Mouse (Mus musculus) frontal cortex, postnatal 25 days (tissue): ENCODE measurements around the gene Ctf2.
"Not testable (repeated sequence)": the region's sequence is repeated elsewhere in the genome, so short reads cannot be mapped to it uniquely, and the experiment has no call there.

ENCODE experiments used
- DNase-seq, 2 experiments: peaks; one replicate each; pipeline ENCODE4 v3.0.0; 2022; ENCODE audit warnings: low spot score in 2 of 2

Ctf2 gene

DNA sequence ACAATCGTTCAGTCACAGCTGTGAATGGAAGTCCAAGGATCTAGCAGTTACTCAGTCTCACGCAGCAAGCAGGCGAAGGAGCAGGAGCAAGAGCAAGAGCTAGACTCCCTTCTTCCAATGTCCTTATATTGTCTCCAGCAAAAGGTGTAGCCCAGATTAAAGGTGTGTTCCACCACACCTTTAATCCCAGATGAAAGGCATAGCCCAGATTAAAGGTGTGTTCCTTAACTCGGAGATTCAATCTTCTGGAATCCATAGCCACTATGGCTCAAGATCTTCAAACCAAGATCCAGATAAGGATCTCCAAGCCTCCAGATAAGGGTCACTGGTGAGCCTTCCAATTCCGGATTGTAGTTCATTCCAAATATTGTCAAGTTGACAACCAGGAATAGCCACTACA is at the start of gene Ctf2:
Gene Ctf2 (minus strand): TSS at position 101 of the 400 bp plus-strand sequence.
- not testable (repeated sequence) for DNase-seq

DNA sequence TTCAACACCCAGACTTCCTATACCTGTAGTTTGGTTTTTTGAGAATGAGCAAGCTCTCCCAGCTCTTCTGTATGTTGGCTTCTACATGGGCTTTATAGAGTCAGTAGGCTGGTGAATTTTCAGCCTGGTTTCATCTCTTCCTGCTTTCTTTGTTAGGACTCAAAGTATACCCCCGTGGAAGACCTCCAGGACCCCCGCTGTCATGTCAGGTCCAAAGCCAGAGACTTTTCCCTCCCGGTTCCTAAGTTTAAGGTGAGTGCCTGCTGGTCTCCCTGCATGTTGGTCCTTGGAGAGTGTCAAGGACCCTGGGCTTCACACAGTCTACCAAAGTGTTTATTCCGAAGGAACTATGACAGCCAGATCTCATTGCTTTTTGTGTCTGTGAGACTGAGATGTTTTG is 46.4 kb upstream of the Ctf2 start:
- no peak for DNase-seq

DNA sequence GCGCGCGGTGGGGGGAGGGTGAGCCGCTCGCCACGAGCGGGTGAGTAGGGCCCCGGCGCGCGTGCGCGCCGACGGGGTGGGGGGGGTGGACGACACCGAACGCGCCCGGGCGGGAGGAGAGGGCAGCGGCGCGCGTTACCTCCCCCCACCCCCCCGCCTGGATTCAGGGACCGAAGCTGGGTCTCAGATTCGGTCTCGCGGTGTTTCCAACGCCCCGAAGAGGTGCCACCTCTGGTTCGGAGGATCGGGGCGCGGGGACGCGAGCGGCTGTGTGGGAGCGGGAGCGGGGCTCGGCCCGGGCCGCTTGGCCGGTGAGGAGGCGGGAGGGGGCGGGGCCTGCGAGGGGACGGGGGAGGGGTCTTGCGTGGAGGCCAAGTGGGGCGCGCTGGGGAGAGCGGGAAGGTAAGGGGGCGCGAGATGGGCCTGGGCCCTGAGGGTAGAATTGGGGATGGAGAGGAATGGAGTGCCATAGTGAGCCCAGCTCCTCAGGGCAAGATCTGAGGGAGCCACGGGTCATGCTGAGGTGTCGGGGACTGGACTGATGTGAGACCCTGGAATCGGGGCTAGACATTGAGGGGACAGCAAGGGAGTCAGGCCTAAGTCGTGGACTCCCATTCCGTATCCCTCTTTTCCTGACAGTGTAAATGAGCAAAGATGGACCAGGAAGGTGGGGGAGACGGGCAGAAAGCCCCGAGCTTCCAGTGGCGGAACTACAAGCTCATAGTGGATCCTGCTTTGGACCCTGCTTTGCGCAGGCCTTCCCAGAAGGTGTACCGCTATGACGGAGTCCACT is 45.7 kb upstream of the Ctf2 start:
- no peak for DNase-seq

DNA sequence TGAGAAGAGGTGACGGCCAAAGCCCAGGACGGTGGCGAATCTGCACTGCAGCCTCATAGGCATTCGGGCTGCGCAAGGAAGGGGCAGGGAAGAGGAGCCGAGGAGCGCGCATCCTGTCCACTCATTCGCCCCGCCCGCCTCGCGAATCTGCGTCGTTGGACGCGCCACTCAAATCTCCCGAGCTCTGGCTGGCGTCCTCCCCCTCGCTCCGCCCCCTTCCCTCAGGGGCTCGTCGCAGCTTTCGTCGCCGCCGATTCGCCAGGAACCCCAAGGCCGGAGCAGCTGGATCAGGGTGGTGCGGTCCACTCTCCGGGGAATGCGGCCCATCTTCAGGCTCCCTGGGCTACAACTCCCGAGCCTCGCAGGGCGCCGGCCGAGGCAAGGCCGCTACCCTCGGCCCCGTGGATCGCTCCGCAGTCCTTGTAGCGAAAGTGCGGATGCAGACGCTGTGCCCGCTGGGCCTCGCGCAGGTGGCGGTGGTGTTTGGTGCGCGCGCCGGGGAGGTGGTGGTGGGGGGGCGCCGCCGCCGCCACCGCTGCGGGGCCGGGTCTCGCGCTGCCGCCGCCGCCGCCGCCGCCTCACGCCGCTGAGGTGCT is 45.0 kb upstream of the Ctf2 start:
- DNase-seq, result peak; percentile 93 to 94

DNA sequence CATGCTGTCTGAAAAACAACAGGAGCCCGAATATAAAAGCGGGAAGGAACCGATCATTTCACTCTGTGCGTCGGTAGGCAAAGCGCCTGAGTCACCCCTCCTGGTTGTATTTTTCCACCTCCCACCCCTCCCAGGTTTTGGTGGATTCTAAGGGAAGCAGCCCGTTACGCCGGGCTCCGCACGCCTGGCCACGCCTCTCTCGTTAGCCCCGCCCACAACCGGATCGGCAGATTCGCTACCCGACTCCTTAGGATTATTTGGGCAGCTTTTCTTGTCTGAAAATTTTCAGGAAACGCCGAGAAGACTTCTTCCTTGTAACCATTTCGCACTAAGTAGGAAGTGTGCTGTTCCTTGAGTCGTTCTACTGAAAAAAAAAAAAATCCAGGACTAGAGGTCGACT is 44.5 kb upstream of the Ctf2 start, which contains the start of gene Setd1a:
Gene Setd1a (plus strand): TSS at position 245 of the 400 bp plus-strand sequence.
- DNase-seq, result peak; percentile 78 to 81

DNA sequence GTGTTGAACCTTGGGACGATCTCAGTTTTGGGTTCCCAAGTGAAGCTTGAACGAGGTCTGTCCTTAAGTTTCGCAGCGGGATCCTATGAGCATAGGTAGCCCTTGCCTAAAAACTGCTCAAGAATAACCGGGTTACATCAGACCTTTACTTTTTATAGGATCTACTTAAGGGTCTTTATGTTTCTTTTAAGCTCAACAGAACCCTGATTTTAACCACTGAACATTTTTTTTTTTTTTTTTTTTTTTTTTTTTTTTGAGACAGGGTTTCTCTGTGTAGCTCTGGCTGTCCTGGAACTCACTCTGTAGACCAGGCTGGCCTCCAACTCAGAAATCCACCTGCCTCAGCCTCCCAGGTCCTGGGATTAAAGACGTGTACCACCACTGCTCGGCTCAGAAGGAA is 43.9 kb upstream of the Ctf2 start:
- DNase-seq, result not testable (repeated sequence)

DNA sequence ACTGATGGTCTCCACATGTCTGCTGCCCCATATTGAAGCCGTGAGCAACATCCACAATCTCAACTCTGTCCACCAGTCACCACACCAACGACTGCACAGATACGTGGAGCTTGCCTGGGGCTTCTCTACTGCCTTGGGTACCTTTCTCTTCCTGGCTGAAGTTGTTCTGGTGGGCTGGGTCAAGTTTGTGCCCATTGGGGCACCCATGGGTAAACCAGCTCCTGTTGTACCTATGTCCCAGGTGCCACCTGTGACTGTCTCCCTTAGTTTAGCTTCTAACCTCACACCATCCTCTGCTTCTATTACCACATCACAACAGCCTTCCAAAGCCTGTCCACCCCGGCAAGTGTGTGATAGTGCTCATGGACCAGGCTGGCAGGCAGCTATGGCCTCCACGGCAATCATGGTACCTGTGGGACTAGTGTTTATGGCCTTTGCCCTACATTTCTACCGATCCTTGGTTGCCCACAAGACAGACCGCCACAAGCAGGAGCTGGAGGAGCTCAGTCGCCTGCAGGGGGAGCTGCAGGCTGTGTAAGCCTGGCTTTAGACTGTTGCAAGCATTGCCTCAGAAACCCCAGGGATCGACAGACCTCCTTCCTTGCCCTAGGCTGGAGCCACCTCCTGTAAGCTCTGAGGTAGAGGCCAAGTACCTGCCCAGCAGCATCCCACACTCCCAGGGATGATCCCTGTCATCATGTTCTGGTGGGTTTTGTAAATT is 41.9 kb upstream of the Ctf2 start:
- no peak for DNase-seq

DNA sequence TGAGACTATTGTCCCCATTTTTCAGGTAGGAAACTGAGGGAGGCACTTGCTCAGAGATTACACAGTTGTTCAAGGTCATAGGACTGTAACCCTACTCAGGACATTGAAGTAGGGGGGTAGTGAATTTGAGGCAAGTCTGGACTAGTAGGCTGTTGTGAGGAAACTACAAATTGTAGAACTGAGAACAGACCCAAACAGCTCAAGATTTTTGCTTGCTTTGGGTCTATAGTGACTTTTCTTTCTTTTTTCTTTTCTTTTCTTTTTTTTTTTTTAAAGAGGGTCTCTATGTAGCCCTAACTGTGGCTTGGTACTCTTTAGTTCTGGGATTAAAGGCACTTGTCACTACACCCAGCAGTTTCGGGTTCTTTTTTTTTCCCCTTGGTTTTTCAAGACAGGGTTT is 40.6 kb upstream of the Ctf2 start:
- no peak for DNase-seq

DNA sequence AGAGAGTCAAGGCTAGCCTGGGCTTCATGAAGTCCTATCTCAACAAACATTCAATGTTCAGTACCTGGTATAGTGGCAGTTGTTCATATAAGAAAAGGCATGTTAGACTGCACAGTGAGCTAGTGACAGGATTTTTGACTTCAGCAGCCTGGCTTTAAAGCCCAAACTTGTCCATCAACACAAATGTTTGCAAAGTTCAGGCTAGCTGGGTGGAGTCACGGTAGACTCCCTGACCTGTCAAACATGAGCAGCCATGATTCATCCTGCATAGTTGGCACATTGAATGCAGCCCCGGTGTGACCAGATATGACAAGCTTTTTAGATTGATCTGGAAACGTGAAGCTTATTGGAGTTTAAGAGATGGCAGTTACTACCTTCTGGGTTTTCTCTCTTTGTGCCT is 40.1 kb upstream of the Ctf2 start:
- no peak for DNase-seq

DNA sequence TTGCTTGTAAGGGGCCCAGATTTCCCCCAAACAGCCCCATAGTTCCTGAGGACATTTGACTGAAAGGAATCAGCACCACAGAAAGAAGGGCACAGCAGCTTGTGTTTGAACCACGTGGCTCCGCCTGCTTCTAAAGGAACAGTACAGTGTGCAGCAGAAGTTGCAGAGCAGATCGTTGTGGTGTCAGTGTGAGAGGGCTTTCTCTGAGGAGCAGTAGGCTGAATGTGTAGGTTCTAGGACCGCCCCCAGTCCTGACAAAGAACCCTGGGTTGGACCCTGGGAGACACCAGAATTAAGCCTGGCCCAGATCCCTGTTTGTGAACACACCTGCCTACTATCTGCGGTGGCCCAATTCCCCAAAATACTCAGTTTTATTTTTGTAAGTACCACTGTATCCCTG is 39.3 kb upstream of the Ctf2 start:
- DNase-seq, result no peak

DNA sequence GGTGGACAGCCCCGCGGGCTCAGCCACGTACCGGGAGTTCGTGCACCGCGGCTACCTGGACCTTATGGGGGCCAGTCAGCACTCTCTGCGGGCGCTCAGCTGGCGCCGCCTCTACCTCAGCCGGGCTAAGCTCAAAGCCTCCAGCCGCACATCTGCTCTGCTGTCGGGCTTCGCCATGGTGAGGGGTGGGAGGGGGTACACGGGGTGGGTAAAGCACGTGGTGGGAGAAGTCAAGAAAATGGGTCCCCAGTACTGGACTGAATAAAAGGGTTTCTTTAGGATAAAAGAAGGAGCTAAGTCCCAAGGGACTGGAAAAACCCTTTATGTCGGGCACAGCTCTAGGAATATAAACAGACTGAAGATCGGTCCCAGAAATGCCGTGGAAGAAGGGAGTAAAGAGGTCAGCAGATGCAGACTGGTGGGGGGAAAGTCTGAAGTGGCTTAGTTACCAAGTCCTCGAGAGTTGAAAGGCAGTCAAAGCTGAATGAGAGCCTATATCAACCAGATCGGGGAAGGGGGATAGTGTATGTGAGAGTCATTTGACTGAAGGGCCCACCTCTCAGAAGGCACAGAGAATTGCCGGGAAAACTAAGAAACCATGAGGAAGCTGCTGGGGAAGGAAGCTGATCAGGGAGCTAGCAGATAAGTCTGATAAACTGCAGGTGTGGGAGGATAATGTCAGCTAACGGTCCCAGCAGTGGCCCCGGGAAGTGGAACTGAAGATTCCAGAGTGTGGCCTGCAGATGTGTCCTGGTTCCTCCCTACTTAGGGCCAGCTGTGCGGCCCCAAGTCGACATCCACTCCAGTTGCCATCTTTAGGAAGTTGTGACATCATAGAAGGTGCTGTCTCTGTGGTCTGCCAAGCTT is 38.3 kb upstream of the Ctf2 start:
- no peak for DNase-seq

DNA sequence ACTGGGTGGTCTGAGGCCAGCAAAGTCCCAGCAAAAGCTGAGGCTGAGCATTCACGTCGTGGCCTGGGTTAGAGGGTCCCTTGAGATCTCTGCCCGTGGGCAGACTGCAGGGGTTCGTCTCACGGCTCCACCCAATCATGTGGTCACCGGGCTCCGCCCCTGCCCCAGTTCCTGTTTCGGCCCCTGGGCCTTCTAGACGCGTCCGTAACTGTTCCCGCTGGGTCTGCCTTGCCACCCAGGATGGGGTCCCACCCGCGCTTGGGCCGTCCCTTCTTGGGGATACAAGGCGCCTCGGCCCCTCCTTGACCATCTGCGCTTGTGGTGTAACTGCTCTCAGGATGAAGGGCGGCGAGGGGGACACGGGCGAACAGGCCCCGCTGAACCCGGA is 37.7 kb upstream of the Ctf2 start, which contains the start of gene Orai3:
Gene Orai3 (plus strand): TSS at position 165 of the 388 bp plus-strand sequence.
- peak; percentile 72 to 76 for DNase-seq

DNA sequence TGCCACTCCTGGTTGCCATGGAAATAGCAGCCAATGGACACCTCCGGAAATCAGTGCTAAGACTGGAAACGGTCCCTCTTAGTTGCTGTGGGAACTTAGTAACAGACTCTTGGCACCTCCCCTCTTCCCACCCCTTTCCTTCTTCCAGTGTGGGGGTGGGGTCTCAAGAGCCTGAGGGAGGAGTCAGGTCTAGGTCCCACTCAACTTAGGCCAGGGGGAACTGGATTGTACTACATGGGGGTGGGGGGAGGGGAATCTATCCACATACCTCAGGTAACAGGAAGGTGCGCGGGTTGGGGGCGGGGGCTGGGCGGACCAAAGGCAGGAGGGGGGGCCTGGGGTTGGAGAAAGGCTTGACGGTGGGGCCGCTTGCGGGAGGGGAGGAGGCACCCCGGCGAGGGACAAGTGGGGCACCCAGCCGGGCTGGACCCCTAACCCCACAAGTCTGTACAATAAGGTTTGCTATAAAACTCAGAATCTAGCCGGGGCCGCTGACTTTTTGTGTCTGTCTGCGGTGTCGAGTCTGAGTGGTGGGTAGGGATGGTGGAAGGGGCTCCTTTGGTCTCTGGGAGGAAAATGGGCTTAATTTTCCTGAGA is 37.1 kb upstream of the Ctf2 start:
- peak; percentile 95 to 97 for DNase-seq

DNA sequence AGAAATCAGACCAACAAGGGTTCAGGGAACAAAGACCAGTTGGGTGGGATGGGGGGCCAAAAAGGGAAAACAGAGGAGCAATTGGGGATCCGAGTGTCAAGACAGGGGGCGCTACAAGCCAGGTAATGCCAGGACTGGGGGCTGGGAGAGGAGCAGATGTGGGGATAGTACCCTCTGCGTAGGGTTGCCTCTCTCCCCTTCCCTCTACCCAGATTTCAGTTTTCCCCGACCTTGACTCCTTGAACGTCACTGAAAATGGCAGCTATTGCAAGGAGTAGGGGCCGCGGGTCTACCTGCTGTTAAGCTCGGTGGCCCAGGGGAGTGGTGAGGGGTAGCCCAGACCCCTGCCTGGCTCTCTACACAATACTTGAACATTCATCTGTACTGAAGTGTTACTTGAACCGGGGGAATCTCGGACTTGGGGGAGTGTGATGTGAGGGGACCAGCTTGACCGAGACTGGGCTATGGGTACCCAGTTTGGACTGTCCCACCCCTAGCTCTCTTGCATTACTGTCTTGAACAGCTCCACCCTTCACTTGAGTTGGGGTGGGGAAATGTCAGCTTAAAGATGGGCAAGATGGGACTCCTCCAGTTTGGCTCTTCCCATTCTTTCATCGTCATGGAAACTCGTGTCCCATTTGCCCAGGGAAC is 36.5 kb upstream of the Ctf2 start:
- no peak for DNase-seq

DNA sequence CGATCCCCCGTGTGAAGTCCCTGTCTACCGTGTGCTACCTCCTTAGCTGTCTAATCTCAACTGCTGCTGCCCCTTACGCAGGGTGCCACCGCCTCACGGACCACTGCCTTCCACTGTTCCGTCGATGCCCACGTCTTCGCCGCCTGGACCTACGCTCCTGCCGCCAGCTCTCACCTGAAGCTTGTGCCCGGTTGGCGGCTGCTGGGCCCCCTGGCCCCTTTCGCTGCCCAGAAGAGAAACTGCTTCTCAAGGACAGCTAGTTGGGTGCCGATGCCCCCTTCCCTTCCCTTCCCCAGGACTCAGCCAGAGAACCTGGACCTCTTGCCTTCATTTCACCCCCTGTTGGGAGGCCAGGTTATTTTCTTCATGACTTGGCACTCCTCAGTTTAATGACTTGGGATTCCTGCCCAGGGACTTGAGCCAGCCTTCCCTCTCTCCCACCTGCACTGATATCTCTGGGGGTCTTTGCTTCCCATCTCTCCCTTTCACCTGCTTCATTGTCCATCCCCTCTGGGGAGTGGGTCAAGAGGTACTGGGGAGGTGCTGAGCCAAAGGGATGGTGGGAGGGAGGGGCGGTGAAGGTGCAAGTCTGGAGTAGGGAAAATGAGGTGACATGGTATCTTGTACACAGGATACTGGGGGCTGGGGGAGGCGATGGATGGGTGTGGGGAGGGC is 35.8 kb upstream of the Ctf2 start:
- DNase-seq, result no peak

DNA sequence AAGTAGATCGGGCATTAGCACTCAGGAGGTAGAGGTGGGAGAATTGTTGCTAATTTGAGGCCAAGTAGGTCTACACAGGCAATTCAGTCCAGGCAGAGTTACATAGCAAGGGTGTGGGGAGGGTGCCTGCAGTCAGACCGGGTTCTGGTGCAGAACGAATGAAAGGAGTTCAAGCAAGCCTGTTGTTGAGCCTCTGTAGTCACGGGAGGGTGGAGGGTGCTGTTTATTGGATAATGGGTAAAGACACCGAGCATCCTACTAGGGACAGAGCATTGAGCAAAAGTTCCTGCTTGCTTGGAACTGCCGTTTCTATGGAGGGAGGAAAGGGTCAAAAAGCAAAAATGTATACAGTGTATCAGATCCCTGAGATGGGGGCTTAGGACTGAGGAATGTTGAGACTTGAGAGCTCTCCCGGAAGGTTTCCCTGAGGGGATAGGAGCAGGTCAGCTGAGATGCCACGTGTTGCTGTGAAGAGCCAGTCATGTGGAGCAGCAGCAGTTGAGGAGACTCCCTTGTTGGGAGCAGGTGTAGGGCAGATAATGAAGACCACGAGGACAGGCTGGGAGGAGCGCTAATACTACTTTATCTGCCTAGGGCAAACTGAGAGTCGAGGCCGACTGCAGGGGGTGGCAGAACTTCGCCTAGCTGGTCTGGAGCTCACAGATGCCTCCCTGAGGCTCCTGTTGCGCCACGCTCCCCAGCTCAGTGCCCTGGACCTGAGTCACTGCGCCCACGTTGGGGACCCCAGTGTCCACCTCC is 35.1 kb upstream of the Ctf2 start:
- DNase-seq, result no peak

DNA sequence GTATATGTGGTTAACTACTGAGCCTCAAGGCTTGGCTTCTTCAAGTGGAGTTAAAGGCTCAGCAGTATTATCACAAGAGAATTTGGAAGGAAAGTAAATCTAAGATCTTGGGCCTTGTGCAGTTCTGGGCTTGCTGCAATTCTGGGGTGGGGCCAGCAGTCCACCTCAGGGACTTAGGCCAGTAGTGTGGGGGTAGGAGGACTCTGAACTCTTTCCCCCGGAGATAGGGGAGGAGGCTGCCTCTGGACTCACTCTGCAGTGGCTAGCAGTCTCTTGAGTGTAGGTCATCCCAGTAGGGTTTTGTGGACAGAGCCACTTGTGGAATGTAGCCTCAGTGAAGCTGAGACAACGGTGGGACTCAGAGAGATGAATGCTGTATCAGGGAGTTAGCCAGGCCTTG is 33.8 kb upstream of the Ctf2 start:
- no peak for DNase-seq

DNA sequence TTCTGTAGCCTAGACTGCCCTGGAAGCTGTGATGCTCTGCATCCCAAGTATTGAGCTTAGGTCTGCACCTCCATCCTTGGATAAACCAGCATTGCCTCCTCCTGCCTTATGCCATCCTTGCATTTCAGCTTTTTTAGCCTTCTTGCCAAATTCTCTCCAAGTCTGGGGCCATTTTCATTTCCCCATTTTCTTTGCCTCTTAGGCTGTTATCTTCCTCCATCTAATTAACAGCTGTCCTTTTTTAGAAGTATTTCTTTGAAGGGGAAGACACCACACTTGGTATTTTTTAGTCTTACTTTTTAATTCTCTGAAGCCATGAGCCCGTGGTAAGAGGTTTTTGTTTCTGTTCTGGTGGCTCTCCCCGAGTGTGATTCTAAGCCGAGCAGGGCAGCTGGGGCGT is 31.7 kb upstream of the Ctf2 start:
- DNase-seq, result no peak

DNA sequence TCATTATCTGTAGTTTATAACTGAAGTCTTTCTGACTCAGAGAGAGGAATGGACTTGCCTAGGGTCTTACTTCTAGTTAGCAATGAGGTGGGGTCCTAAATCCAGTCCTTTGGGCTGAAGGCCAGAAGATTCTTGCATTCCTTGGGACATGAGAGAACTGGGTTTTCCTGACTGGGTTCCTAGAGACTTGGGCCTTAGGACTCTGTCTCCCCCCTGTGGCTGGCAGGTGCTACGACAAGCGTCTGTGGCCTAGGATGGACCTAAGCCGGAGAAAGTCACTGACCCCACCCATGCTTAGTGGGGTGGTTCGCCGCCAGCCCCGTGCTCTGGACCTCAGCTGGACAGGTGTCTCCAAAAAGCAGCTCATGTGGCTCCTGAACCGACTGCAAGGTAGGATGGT is 29.1 kb upstream of the Ctf2 start:
- peak in 1 of 2 experiments; percentile 51 for DNase-seq

DNA sequence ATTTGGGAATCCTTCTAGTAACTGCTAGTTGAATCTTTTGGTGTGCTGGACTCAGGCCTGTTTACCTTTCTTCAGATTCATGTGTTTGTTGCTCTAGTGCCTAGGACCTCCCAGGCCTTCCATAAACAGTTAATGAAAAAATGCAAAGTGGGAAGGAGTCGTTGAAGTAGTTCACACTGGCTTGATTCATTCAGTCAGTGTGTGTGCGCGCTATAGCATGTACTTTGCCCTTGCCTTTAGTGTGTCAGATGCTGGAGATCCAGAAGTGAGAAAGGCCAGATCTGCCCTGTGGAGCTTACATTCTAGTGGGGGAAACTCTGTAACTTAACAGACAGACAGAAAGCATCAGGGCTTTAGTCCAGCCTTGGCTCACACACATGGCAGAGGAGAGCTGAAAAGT is 28.5 kb upstream of the Ctf2 start:
- DNase-seq, result no peak
